Mouse (Mus musculus): ENCODE measurements at regions not wholly inside any gene's neighbourhood (a gene's known extent, or its start where the extent isn't known, plus 50 kb on each side); places are given as distances from the start of the nearest gene placed in this dataset.

- H3K27me3 ChIP-seq (ENCODE audit: control insufficient read depth, insufficient read depth, low read length), result no peaks in the 10 kb centered on the region
- WGBS, result 76% methylated on average over 2 of the region's 2 CpGs
- ATAC-seq (ENCODE audit: low FRiP score, low TSS enrichment), result no peak
These were observed 688.8 kb downstream of the Kcnj2 start for GRCm38 (mm10) chr11:111754735-111755134.

GRCm38 (mm10) chr11:111763081-111763480, 697.1 kb downstream of the Kcnj2 start:
- H3K36me3 ChIP-seq (ENCODE audit: control insufficient read depth, insufficient read depth, low read length), result no peaks in the 10 kb centered on the region
- no peaks in the 10 kb centered on the region for H3K4me1 ChIP-seq (replicated peaks; ENCODE audit: control insufficient read depth, insufficient read depth)
- no peak for TF ChIP-seq CTCF (IDR thresholded peaks at IDR 0.05; ENCODE audit: low read depth)
- no peak for TF ChIP-seq EP300 (optimal IDR thresholded peaks at IDR 0.05)
- no peak overlapping the region for H3K4me2 ChIP-seq (replicated peaks; ENCODE audit: low read depth)
- 74% methylated on average over 3 of the region's 3 CpGs for WGBS
- DNase-seq (ENCODE audit: low spot score), result no peak
- H3K4me3 ChIP-seq (ENCODE audit: low read depth, low read length), result no peak overlapping the region
- no peak overlapping the region for H3K9ac ChIP-seq (ENCODE audit: low read length)
- H3K27ac ChIP-seq (replicated peaks), result no peak overlapping the region
- H3K27me3 ChIP-seq (ENCODE audit: control insufficient read depth, insufficient read depth, low read length), result no peaks in the 10 kb centered on the region
- no peaks in the 10 kb centered on the region for H3K9me3 ChIP-seq (ENCODE audit: control insufficient read depth, low read length)
- no peak for ATAC-seq (ENCODE audit: low FRiP score, low TSS enrichment)

More at GRCm38 (mm10) chr11:111754735-111755134, 688.8 kb downstream of the Kcnj2 start:
- no peak for DNase-seq (ENCODE audit: low spot score)
- no peaks in the 10 kb centered on the region for H3K4me1 ChIP-seq (replicated peaks; ENCODE audit: control insufficient read depth, insufficient read depth)
- no peak overlapping the region for H3K27ac ChIP-seq (replicated peaks)
- no peak overlapping the region for H3K9ac ChIP-seq (ENCODE audit: low read length)
- no peak overlapping the region for H3K4me2 ChIP-seq (replicated peaks; ENCODE audit: low read depth)
- no peaks in the 10 kb centered on the region for H3K36me3 ChIP-seq (ENCODE audit: control insufficient read depth, insufficient read depth, low read length)
- TF ChIP-seq CTCF (IDR thresholded peaks at IDR 0.05; ENCODE audit: low read depth), result no peak
- no peak for TF ChIP-seq EP300 (optimal IDR thresholded peaks at IDR 0.05)
- no peak overlapping the region for H3K4me3 ChIP-seq (ENCODE audit: low read depth, low read length)
- H3K9me3 ChIP-seq (ENCODE audit: control insufficient read depth, low read length), result no peaks in the 10 kb centered on the region

GRCm38 (mm10) chr11:111766371-111767011, 700.5 kb downstream of the Kcnj2 start:
- no peak overlapping the region for H3K27ac ChIP-seq (replicated peaks)
- no peaks in the 10 kb centered on the region for H3K27me3 ChIP-seq (ENCODE audit: control insufficient read depth, insufficient read depth, low read length)
- H3K4me2 ChIP-seq (replicated peaks; ENCODE audit: low read depth), result no peak overlapping the region
- TF ChIP-seq CTCF (IDR thresholded peaks at IDR 0.05; ENCODE audit: low read depth) (no peak), EP300 (optimal IDR thresholded peaks at IDR 0.05) (no peak)
- H3K9ac ChIP-seq (ENCODE audit: low read length), result no peak overlapping the region
- H3K4me1 ChIP-seq (replicated peaks; ENCODE audit: control insufficient read depth, insufficient read depth), result no peaks in the 10 kb centered on the region
- DNase-seq (ENCODE audit: low spot score), result no peak
- H3K36me3 ChIP-seq (ENCODE audit: control insufficient read depth, insufficient read depth, low read length), result no peaks in the 10 kb centered on the region
- H3K4me3 ChIP-seq (ENCODE audit: low read depth, low read length), result no peak overlapping the region
- H3K9me3 ChIP-seq (ENCODE audit: control insufficient read depth, low read length), result no peaks in the 10 kb centered on the region
- whole genome bisulfite sequencing, result 67% methylated on average over 6 of the region's 6 CpGs
- ATAC-seq (ENCODE audit: low FRiP score, low TSS enrichment), result no peak

GRCm38 (mm10) chr11:111767012-111767392, 701.0 kb downstream of the Kcnj2 start:
- Histone ChIP-seq H3K27me3 (ENCODE audit: control insufficient read depth, insufficient read depth, low read length) (no peaks in the 10 kb centered on the region), H3K9me3 (ENCODE audit: control insufficient read depth, low read length) (no peaks in the 10 kb centered on the region), H3K4me1 (replicated peaks; ENCODE audit: control insufficient read depth, insufficient read depth) (no peaks in the 10 kb centered on the region), H3K27ac (replicated peaks) (no peak overlapping the region), H3K4me3 (ENCODE audit: low read depth, low read length) (no peak overlapping the region), H3K9ac (ENCODE audit: low read length) (no peak overlapping the region), H3K4me2 (replicated peaks; ENCODE audit: low read depth) (no peak overlapping the region), H3K36me3 (ENCODE audit: control insufficient read depth, insufficient read depth, low read length) (no peaks in the 10 kb centered on the region)
- TF ChIP-seq CTCF (IDR thresholded peaks at IDR 0.05; ENCODE audit: low read depth) (no peak), EP300 (optimal IDR thresholded peaks at IDR 0.05) (no peak)
- WGBS, result 79% methylated on average over 1 of the region's 1 CpGs
- DNase-seq (ENCODE audit: low spot score), result no peak
- no peak for ATAC-seq (ENCODE audit: low FRiP score, low TSS enrichment)

- DNase-seq (ENCODE audit: low spot score), result no peak
These were observed 708.2 kb downstream of the Kcnj2 start for GRCm38 (mm10) chr11:111774108-111774679.

GRCm38 (mm10) chr11:111781321-111781720, 715.4 kb downstream of the Kcnj2 start:
- no peak for DNase-seq (ENCODE audit: low spot score)
- no peaks in the 10 kb centered on the region for H3K4me1 ChIP-seq (replicated peaks; ENCODE audit: control insufficient read depth, insufficient read depth)
- H3K36me3 ChIP-seq (ENCODE audit: control insufficient read depth, insufficient read depth, low read length), result no peaks in the 10 kb centered on the region
- peak overlapping the region; percentile 14; the same call in 1 of the 2 replicates for H3K4me3 ChIP-seq (ENCODE audit: low read depth, low read length)
- H3K4me2 ChIP-seq (replicated peaks; ENCODE audit: low read depth), result peak overlapping the region; percentile 21; the same call in 1 of the 2 replicates
- H3K9ac ChIP-seq (ENCODE audit: low read length), result no peak overlapping the region
- H3K27me3 ChIP-seq (ENCODE audit: control insufficient read depth, insufficient read depth, low read length), result no peaks in the 10 kb centered on the region
- no peak for ATAC-seq (ENCODE audit: low FRiP score, low TSS enrichment)
- no peaks in the 10 kb centered on the region for H3K9me3 ChIP-seq (ENCODE audit: control insufficient read depth, low read length)
- 36% methylated on average over 7 of the region's 7 CpGs for WGBS
- H3K27ac ChIP-seq (replicated peaks), result no peak overlapping the region
- TF ChIP-seq EP300 (optimal IDR thresholded peaks at IDR 0.05) (no peak), CTCF (IDR thresholded peaks at IDR 0.05; ENCODE audit: low read depth) (no peak)

More at GRCm38 (mm10) chr11:111774108-111774679, 708.2 kb downstream of the Kcnj2 start:
- Histone ChIP-seq H3K9me3 (ENCODE audit: control insufficient read depth, low read length) (no peaks in the 10 kb centered on the region), H3K9ac (ENCODE audit: low read length) (no peak overlapping the region), H3K4me2 (replicated peaks; ENCODE audit: low read depth) (no peak overlapping the region), H3K27me3 (ENCODE audit: control insufficient read depth, insufficient read depth, low read length) (no peaks in the 10 kb centered on the region), H3K4me1 (replicated peaks; ENCODE audit: control insufficient read depth, insufficient read depth) (no peaks in the 10 kb centered on the region), H3K4me3 (ENCODE audit: low read depth, low read length) (no peak overlapping the region), H3K36me3 (ENCODE audit: control insufficient read depth, insufficient read depth, low read length) (no peaks in the 10 kb centered on the region), H3K27ac (replicated peaks) (no peak overlapping the region)
- WGBS, result 65% methylated on average over 2 of the region's 2 CpGs
- TF ChIP-seq EP300 (optimal IDR thresholded peaks at IDR 0.05) (no peak), CTCF (IDR thresholded peaks at IDR 0.05; ENCODE audit: low read depth) (no peak)
- ATAC-seq (ENCODE audit: low FRiP score, low TSS enrichment), result no peak
